Mouse (Mus musculus) 3134 (cell line): ENCODE data around the gene Slc25a13.

Source experiments
- DNase-seq: peaks from one replicate; pipeline ENCODE4 v3.0.0-alpha.2; 2011; ENCODE audit warnings: low spot score; ENCODE audit not compliant: insufficient read length; ENCODE audit errors: extremely low read depth

The Slc25a13 gene

DNA sequence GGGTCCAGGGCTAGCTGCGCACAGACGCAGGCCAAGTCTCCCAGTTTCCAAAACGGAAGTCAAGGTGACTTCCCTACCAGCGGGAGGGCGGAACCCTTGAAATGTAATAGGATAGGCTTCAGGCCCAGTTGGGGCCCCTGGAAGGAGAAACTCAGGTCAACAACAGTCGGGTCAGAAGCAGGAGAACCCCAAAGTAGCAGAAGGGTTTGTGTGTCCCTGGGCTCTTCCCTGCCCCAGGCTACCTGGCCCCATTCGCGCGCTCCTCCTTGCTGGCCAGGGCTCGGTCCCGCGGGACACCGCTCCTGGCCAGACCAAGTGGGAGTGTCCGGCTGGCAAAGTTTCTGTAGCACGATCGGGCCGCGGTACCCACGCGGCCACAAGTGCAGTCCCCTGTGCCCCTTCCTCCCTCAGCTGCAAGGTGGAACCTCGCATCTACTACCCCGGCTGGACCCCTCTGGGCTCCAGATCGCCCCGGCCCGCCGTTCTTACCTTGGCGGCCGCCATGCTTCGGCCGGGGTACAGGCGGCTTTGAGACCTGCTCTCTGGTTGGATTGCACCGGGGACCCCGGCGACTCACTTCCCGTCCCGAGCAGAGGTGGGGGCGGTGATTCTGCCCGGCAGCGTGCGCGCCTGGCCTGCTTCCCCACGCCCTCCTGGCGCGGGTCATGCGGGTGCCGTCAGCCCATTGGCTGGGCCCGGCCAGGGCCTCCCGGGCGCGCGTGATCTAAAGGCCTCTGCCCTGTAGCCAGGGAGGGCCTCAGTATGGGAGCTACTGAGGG, at the start of gene Slc25a13:
TSS of gene Slc25a13 (minus strand) at position 667 of the 779 bp plus-strand sequence.
- peak; percentile 95 for DNase-seq

DNA sequence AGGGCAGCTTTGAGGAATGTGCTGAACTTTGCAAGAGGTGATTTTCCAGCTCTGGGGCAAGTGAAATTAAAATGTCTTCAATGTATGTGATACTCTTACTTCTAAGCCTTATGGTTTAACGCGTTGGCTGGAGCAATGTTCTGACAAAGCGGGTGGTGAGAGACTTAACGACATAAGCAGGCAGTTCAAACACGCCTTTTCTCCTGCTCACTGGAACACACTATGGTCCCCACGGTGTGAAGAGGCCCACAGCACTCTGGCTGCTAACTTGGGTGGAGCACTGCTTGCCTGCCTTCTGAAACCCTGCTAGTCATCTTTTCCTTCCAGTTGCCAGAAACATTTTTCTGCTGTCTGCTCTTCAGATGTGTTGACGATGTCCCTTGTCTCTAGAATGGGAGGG, 48.8 kb upstream of the Slc25a13 start:
- DNase-seq, result no peak

DNA sequence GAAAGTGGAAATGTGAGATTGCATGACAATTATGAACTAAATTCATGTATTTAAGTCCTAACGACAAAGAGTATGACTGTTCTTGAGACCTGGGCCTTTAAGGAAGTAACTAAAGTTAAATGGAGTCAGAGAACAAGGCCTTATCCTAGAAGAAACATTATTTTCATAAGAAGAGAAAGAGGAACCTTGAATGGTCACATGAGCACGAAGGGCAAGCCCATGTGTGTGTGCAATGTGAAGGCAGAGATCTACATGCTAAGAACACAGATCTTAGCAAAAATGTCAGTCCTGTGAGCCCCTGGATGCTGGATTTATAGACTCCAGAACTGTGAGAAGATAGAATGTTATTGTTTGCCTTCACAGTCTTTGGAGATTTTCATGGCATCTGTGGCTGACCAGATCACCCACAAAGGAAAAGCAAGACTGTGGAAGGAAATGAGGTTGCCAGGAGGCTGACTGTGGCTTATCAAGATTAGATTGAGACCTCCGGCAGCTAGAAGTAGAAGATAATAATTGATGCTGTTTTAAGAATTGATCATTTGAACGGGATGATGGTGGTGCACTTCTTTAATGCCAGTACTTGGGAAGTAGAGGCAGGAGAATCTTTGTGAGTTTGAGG, 46.4 kb upstream of the Slc25a13 start:
- no peak for DNase-seq

DNA sequence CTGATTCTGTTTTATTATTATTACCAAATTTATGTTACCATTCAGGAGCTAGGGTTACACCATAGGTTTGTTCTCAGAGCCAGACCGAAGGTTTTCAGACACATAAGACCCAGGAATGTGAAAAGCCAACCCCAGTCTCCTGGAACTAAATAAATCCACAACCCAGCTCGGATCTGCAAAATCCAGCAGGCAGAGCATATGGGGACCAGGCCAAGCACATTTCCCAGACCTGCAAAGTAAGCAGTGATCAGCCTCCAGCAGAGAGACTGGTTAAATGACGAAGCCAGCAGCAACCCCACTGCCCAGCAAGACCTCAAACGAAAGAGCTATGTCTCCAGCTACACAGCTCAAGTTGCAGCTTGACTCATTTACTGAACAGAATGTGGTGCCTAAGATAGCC, 43.9 kb upstream of the Slc25a13 start:
- no peak for DNase-seq

DNA sequence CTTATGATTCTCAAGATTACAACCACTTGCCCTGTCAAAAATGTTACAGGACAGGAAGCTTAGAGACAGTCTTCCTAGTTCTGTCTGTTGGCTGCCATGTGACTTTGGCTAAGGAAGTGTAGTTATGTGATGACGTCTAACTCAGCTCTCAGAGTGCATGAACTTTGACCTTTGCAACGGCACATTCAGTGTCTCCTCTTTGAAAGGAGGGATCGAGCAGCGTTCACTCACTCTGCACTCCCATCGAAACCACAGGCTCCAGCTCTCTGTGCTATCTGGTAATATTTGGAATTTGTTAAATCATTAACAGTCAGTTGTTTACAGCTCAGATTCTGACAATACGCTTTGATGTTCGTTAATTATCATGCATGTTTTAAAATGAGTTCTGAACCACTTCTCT, 31.5 kb upstream of the Slc25a13 start:
- no peak for DNase-seq

DNA sequence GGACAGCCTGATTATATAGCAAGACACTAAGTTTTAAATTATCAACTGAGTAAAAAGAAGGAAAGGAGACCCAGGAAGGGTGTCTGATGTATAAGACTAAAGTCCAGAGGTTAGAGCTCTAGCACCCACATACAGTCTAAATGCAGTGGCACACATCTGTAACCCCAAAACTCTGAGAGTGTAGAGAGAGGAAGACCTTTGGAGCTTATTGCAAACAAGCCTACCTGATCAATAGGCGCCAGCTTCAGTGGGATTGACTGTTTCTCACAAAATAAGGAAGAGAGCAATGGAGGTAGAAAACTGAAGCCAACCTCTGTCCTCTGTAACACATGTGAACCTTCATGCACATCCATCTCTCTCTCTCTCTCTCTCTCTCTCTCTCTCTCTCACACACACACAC, 26.9 kb upstream of the Slc25a13 start:
- DNase-seq, result no peak

DNA sequence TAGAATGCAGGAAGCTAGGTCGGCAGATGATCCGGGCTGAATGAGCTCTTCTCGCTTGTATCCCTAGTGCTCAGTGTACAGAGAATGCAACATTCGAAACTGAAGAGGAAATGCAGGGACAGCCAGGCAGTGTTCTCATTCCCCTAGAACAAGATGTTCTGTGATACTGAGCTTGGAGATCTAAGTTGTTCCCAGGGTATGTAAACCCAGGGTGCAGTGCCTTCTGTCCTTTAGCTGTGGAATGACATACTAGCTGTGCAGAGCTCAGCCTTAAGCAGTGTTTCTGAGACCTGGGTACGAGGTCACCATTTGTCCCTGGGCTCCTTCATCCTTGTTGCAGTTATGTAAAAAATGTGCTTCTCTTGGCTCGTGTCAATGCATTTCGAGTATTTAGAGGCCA, 25.1 kb upstream of the Slc25a13 start:
- DNase-seq, result no peak

DNA sequence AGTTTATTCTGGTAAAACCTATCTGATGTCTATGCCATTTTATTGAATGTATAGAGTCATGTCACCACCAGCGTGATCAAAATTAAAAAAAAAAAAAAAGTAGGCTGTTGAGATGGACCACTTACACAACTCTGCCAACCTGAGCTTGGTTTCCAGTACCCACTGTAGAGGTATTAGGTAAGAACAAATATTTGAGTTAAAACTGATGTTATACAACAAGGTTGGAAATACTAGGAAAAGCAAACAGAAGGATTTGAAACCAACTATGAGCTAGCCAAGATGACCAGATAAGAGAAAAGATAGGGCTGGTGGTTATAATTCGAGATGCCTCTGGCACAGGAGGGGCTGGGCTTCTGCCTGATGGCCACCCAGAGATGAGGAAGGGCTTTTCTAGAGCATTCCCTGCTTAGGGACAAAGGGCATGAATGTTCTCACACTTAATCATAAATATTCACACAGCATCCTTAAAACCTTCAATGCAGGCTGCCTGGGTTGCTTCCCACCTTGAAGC, 19.9 kb upstream of the Slc25a13 start:
- no peak for DNase-seq

DNA sequence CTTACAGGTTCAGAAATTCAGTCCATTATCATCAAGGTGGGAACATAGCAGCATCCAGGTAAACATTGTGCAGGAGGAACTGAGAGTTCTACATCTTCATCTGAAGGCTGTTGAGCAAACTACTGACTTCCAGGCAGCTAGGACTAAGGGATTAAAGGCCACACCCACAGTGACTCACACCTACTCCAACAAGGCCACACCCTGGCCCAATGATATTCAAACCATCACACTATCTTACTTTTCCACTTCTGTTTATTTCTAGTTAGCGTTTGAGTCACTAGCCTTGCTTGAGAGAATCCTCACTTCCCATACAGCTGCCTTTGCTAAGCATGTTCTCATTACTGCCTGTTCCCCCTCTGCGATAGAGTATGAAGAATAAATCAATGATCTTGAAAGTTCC, 13.3 kb upstream of the Slc25a13 start:
- DNase-seq, result peak; percentile 27

DNA sequence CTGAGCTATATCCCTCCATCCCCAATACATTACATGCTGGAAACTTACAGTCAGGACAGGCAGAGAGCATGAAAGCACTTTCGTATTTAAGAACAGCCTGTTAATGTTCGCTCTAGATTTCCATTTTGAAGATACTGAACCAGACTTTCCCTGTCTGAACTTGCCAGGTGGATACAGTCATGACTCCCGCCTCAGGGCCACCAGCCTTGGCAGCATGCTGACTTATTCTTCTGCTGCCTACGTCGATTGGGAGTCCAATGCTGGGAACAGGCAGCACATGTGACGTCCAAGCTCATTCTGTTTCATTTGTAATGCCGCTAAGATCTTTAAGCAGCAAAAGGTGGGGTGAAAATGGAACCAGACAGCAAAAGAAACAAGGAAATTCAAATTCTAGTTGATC, 5.7 kb upstream of the Slc25a13 start:
- no peak for DNase-seq

DNA sequence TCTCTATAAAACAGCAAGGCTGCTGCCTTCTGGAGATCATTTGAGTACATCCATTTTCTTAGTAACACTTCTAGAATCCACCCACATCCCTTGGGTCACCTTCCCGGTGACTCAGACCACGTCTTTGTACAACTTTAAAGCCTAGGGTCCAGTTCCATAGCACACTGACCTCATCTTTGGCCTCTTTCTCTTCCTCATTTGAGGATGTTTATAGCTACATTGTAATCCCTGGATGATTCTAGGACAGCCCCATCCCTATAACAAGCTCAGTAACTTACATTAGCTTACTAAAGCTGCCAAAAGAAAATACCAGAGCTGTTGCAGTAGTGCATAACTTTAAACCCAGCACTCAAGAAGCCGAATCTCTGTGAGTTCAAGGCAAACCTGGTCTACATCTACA, 3.6 kb upstream of the Slc25a13 start:
- DNase-seq, result no peak

DNA sequence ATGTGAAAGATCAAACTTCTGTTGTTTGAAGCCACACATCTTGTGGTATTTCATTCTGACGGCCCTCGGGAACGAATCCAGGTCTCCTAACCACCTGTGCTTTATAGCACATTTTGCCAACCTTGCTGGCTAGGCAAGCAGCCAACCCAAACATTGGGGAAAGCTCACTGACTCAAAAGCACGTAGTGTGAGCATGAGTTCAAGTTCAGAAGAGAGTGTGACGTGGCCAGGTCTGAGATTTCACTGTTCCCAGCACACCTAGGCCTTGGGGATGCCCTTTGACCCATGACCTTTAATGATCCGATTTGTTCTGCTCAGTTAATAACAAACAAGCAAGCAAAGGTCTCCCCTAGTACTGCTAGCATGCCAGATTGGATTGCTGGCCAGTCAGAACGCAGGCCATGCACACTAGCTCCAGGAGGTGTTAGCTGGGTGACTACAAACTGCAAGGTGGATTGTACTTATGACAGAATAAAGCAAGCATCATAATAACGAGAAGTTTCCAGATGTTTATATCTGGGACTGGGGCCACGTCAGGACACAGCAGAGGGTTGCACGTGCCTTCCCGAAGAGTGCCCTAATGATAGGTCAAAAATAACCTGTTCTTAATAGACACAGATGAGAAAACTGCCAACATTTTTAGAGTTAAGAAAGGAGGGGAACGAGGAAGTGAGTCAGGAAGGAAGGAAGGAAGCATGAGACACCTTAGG, 2.8 kb upstream of the Slc25a13 start:
- no peak for DNase-seq

DNA sequence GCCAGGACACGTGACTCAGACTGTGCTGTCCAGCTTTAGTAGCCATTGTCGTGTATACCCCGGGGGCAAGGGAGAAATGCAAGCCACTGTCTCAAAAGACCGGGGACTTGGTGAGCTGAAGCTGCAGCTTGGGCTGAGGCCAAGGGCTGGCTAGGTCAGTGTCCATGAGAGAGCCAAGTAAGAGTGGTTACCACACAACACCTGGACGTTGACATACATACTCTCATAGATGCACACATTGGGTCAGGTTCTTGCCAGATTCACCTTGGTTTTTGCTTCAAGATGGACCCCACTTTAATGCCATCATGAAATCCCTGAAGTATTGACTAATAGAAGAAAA, 283 bp upstream of the Slc25a13 start:
- DNase-seq, result no peak

DNA sequence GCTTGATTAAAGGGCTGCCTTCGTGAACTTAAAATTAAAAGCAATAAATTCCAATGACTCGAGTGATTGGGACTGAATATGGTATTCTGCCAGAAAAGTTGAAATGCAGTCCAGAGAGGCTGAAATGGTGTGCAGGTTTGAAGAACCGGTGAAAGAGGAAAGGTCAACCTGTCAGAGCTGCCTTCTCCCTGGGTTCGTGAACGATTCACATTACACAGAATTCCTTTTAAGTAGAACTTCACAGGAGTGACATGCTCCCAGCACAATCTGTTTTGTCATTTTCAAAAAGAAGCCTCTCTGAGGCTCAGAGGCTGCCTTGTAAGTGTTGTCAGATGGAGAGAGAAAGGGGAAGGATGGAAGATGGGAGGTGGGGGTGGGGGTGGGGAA, 860 bp downstream of the Slc25a13 start:
- no peak for DNase-seq

DNA sequence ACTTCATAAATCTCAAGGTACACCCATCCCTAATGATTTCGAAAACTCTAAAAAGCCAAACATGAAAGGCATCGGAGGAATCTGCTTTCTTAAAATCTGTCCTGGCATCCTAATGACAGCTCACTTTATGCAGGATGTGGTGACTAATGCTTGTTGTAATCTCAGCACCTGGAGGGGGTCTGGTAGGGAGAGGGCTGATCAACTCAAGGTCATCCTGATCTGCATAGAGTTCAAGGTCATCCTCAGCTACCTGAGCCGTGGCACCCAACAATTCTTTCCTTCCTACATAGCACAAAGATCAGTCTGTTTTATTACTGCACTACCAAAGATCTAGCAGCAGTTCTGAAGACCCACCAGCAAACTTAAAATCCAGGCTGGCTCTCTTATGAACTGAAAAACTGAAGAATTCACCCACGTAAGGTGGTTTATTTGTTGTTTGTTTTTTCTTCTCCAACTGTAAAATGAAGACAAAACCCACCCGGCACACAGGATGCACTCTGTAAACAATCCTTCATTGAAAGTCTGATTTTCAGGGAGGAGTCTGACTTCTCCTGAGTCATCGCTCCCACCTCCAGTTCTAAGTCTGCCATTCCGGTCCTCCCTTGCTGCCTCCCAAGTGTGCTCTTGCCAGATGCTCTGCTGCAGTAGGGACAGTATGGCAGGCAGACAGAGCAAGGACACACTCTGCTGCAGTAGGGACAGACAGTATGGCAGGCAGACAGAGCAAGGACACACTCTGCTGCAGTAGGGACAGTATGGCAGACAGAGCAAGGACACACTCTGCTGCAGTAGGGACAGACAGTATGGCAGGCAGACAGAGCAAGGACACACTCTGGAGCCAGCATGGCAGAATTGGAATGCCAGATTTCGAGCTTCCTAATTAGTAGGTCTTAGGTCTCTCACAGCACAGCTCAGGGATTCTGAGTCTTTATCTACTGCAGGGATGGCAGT, 4.3 kb downstream of the Slc25a13 start:
- peak; percentile 50 for DNase-seq

DNA sequence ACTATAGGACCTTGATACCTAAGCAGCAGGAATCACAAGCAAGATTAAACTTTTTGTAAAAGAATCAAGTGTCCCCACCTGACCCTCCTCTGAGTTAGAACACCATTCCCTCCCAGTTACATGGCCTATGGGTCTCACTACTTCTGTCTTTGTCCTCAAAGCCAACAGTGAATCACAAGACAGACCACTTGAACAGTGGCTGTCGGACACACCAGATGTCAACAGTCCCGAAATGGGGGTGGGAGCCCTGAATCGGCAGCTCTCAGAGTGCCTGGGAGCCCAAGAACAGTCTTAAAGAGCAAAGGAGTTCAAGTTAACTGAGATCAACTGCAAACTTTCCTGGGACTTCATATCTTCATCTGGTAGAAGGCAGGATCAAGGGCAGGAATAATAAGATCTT, 5.0 kb downstream of the Slc25a13 start:
- DNase-seq, result no peak

DNA sequence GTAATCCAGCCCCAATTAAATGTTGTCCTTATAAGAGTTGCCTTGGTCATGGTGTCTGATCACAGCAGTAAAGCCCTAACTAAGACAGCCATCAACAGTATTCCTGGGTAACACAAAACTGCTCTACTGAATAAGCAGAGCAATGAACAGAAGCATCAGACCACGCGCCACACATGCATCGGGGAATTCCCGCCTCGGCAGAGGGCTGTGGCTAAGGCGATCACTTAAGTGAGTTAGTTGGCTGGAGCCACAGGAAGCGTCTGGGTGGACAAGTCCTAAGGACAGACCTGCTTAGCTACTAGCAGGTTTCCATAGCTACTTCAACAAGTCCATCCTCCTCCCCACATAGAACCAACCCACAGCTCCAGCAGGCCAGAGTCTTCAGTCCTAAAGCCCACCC, 6.3 kb downstream of the Slc25a13 start:
- no peak for DNase-seq

DNA sequence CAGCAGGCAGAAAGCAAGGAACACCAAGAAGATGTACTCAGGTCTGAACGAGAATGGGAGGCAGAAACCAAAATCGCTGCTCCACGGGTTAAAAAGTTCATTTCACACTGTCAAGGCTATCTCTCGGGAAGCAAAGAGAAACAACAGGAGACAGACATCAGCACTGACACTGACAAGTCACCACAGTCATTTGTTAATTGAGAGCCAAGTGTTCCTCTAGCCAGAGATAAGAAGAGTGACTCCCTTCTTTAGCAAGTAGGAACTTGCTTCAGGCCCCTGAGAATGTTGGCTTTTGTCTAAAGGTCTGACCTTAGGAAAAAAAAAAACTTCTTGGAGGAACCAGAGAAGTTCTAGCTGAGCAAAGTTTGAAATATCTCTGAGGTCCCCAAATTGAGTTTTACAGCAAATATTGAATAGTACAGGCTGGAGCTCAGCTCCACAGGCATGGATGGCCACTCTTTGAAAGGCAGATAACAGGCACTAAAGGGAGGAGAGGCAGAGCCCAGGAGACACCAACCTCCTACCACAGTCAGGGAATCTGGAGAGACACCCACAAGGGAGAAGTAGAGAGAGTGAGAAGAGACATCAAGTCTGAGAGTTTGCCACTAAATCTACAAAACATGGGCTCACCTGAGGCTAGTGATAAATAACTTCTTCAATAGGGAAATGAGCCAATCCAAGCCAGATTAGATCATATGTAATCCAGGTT, 8.5 kb downstream of the Slc25a13 start:
- DNase-seq, result no peak

DNA sequence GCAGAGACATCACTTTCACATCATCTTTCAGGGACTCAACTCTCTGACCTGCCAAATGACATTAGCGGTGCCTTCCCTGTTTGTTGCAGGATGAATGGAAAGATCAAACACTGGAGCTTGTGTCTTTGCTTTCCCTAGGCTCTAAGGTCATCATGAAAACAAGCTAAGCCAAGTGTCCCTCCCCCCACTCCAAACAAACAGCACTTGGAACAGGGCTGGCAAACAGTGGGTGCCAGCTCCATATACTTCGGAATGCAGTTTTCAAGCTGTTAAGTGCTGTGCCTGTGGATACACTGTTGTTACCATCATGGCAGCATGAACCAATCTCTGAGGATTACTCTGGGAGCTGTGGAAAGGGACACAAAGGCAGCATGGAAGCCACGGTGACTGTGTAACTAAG, 9.1 kb downstream of the Slc25a13 start:
- DNase-seq, result no peak

DNA sequence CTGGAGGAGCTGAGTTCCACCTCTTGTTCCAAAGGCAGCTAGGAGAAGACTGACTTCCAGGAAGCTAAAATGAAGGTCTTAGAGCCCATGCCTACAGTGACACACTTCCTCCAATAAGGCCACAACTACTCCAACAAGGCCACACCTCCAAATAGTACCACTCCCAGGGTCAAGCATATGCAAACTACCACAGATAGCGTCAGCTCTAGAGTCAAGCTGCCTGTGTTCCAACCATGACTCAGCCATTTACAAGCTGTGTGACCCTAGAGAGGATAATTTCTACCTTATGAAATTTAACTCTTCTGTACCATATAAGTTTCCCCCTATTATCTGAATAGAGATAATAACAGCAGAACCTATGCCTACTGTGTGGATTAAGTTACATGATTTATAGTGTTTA, 9.6 kb downstream of the Slc25a13 start:
- DNase-seq, result no peak
